Comparison of ENCODE assay signal across 17 mouse cellular contexts in the genomic region with DNA sequence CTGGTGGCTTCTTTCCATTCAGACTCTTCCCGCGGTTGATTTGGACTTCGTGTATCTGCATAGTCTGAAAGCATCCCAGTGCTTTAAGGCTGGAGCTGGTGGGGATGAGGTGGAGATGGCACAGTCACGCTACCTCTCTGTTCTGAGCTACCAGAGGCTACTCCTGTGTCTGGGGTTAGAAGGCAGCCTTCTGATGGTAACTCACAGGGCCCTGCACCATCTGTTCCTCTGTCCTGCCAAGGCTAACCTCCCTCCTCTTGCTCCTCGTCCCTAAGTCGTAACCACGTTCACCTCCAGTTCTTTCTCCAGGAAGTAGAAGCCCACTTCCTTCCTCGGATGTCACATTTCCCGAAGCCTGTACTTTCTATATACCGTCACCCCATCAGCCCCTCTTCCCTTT. TPM values are rescaled to one million over a fixed set of nuclear protein-coding genes. Genes with fewer than 3 reads are reported as not detected.
"Had no signal": no experiment of that assay in that cellular context is flagged by ENCODE, and none has a peak within 500 bp of the region (broad histone marks: within the 10 kb centered on the region; RNA-seq: fewer than 3 reads in every experiment).

No protein-coding gene starts in this region.

- H3K27ac ChIP-seq: kidney, postnatal 0 days; limb, embryonic 12.5 days; liver, embryonic 13.5 days; lung, embryonic 15.5 days; macrophage; midbrain, embryonic 12.5 days; neural tube, embryonic 13.5 days; stomach, embryonic 15.5 days had no signal

- ATAC-seq: liver, postnatal 0 days; midbrain, embryonic 16.5 days had no signal

- H3K27me3 ChIP-seq: limb, embryonic 12.5 days; liver, embryonic 13.5 days; lung, embryonic 15.5 days; midbrain, embryonic 12.5 days; neural tube, embryonic 13.5 days; stomach, embryonic 15.5 days had no signal

- H3K4me3 ChIP-seq: limb, embryonic 12.5 days; liver, embryonic 13.5 days; lung, embryonic 15.5 days; midbrain, embryonic 12.5 days; neural tube, embryonic 13.5 days; stomach, embryonic 15.5 days had no signal

- DNase-seq: kidney, postnatal 36 days; liver; liver, embryonic 13.5 days; liver, postnatal 0 days; lung, postnatal 14 days; retina, postnatal 1 day; thymus, adult 2 months; thymus, postnatal 4 days had no signal

- H3K4me1 ChIP-seq: liver, embryonic 13.5 days; lung, embryonic 15.5 days had no signal

- H3K4me2 ChIP-seq: limb, embryonic 12.5 days; liver, embryonic 13.5 days; lung, embryonic 15.5 days; midbrain, embryonic 12.5 days; neural tube, embryonic 13.5 days; stomach, embryonic 15.5 days had no signal

- H3K36me3 ChIP-seq: limb, embryonic 12.5 days; liver, embryonic 13.5 days; lung, embryonic 15.5 days; midbrain, embryonic 12.5 days; neural tube, embryonic 13.5 days; stomach, embryonic 15.5 days had no signal

- H3K9me3 ChIP-seq: limb, embryonic 12.5 days; liver, embryonic 13.5 days; lung, embryonic 15.5 days; midbrain, embryonic 12.5 days; neural tube, embryonic 13.5 days; stomach, embryonic 15.5 days had no signal

- H3K9ac ChIP-seq: limb, embryonic 12.5 days; liver, embryonic 13.5 days; liver, postnatal 0 days; lung, embryonic 15.5 days; midbrain, embryonic 12.5 days; neural tube, embryonic 13.5 days; stomach, embryonic 15.5 days had no signal

RNA-seq across cellular contexts. Expression of gene Hebp2, which starts 55.9 kb away (rescaled TPM):
- total RNA-seq: megakaryocyte-erythroid progenitor cell, adult 5-6 weeks had no signal
